ENCODE assay signal across 27 mouse cellular contexts in genomic region chr3:138358856-138359255, GRCm38 (mm10). TPM values are rescaled to one million over a fixed set of nuclear protein-coding genes. Genes with fewer than 3 reads are reported as not detected.
DNase-seq lines count a peak whose midpoint lies in the region; ATAC-seq and TF ChIP-seq lines count a peak whose summit lies in the region.
"Had no signal": no experiment of that assay in that cellular context is flagged by ENCODE, and none has a peak within 500 bp of the region (broad histone marks: within the 10 kb centered on the region; RNA-seq: fewer than 3 reads in every experiment).

No protein-coding gene starts in this region.

- no peaks in the 10 kb centered on the region for H3K9me3 ChIP-seq in liver, embryonic 11.5 days (ENCODE audit: control insufficient read depth, low read length)
- H3K9me3 ChIP-seq in liver, postnatal 0 days (ENCODE audit: low read length) = no peaks in the 10 kb centered on the region
- H3K9me3 ChIP-seq in lung, postnatal 0 days (ENCODE audit: low read length) = no peaks in the 10 kb centered on the region
- H3K9me3 ChIP-seq: G1E had no signal

- TF ChIP-seq POLR2A in liver, adult 2 months (IDR thresholded peaks at IDR 0.05; ENCODE audit: extremely low read depth, insufficient read depth, low read length) = no peak

- no peaks in the 10 kb centered on the region for H3K79me2 ChIP-seq in liver, adult 2 months (ENCODE audit: control insufficient read depth, insufficient read depth, low read length)

- H3K27me3 ChIP-seq in liver, adult 2 months (ENCODE audit: control insufficient read depth, insufficient read depth, low read length) = no peaks in the 10 kb centered on the region
- no peaks in the 10 kb centered on the region for H3K27me3 ChIP-seq in liver, embryonic 11.5 days (replicated peaks; ENCODE audit: control insufficient read depth, insufficient read depth, low read length)
- no peaks in the 10 kb centered on the region for H3K27me3 ChIP-seq in liver, postnatal 0 days (ENCODE audit: insufficient read depth, low read length)
- H3K27me3 ChIP-seq in lung, postnatal 0 days (replicated peaks; ENCODE audit: insufficient read depth, low read length) = no peaks in the 10 kb centered on the region
- H3K27me3 ChIP-seq: CH12.LX, Patski had no signal

- 46% methylated on average over 7 of the region's 7 CpGs for WGBS in liver, adult 2 months
- WGBS in liver, embryonic 11.5 days = 79% methylated on average over 7 of the region's 7 CpGs
- 63% methylated on average over 7 of the region's 7 CpGs for WGBS in liver, postnatal 0 days (ENCODE audit: insufficient replicate concordance)
- 71% methylated on average over 7 of the region's 7 CpGs for WGBS in lung, postnatal 0 days

- H3K9ac ChIP-seq in liver, adult 2 months (ENCODE audit: low read depth, low read length) = no peak overlapping the region
- H3K9ac ChIP-seq in liver, embryonic 11.5 days (ENCODE audit: low read depth, low read length) = no peak overlapping the region
- H3K9ac ChIP-seq in liver, postnatal 0 days (replicated peaks) = no peak overlapping the region
- H3K9ac ChIP-seq in lung, postnatal 0 days (replicated peaks; ENCODE audit: low read depth) = no peak overlapping the region

- no peak overlapping the region for H3K4me3 ChIP-seq in liver, adult 2 months (ENCODE audit: insufficient read depth, low read depth, low read length)
- no peak overlapping the region for H3K4me3 ChIP-seq in liver, embryonic 11.5 days (ENCODE audit: low read depth, low read length)
- H3K4me3 ChIP-seq in liver, postnatal 0 days (ENCODE audit: low read depth, low read length) = no peak overlapping the region
- H3K4me3 ChIP-seq in lung, postnatal 0 days (ENCODE audit: low read depth, low read length) = no peak overlapping the region

- peak; percentile 89 for DNase-seq in liver, adult 2 months (ENCODE audit: extremely low read depth, low read depth, low spot score)
- DNase-seq in liver, embryonic 11.5 days (ENCODE audit: low spot score) = no peak
- DNase-seq in liver, postnatal 0 days = no peak
- no peak for DNase-seq in liver
- DNase-seq in lung, postnatal 0 days (ENCODE audit: low spot score) = peak; percentile 13
- DNase-seq in lung, postnatal 4 days = no peak
- DNase-seq: adrenal gland, adult 2 months; adrenal gland, adult 8-10 months; adrenal gland, postnatal 10 days; adrenal gland, postnatal 14 days; adrenal gland, postnatal 25 days; adrenal gland, postnatal 36 days; B cell, adult 2 months; cerebellum, adult 11 months; cerebellum, adult 11-12 months; cerebellum, adult 18-20 months had no signal

- TF ChIP-seq EP300 in liver, postnatal 0 days (IDR thresholded peaks at IDR 0.05; ENCODE audit: low read depth) = no peak
- TF ChIP-seq EP300 in lung, postnatal 0 days (IDR thresholded peaks at IDR 0.05) = no peak

- peaks cover 17% of the 10 kb centered on the region for H3K4me1 ChIP-seq in liver, adult 2 months (ENCODE audit: control insufficient read depth, insufficient read depth, low read length)
- H3K4me1 ChIP-seq in liver, embryonic 11.5 days (replicated peaks; ENCODE audit: control insufficient read depth, insufficient read depth, low read length) = no peaks in the 10 kb centered on the region
- peaks cover 3% of the 10 kb centered on the region; the same call in 1 of the 2 replicates for H3K4me1 ChIP-seq in liver, postnatal 0 days (ENCODE audit: insufficient read depth)
- no peaks in the 10 kb centered on the region for H3K4me1 ChIP-seq in lung, postnatal 0 days (ENCODE audit: insufficient read depth, low read depth, low read length)

- no peak for ATAC-seq in liver, embryonic 11.5 days (replicated peaks; ENCODE audit: low FRiP score)
- peak; percentile 73 for ATAC-seq in liver, postnatal 0 days
- ATAC-seq in lung, postnatal 0 days = no peak
- ATAC-seq: activated CD4-positive, CD25-positive, alpha-beta regulatory T cell, adult 4 months; CD4-positive, CD25-positive, alpha-beta regulatory T cell, adult 4 months; Patski had no signal

- TF ChIP-seq CTCF in liver, adult 2 months (IDR thresholded peaks at IDR 0.05; ENCODE audit: low read depth, low read length) = no peak
- TF ChIP-seq CTCF in liver, postnatal 0 days (IDR thresholded peaks at IDR 0.05; ENCODE audit: low read depth) = no peak
- TF ChIP-seq CTCF in lung, postnatal 0 days (IDR thresholded peaks at IDR 0.05) = no peak

- peak overlapping the region; percentile 69 for H3K27ac ChIP-seq in liver, adult 2 months (replicated peaks; ENCODE audit: insufficient read depth, low read depth, low read length)
- no peak overlapping the region for H3K27ac ChIP-seq in liver, embryonic 11.5 days (ENCODE audit: low read depth, low read length)
- H3K27ac ChIP-seq in liver, postnatal 0 days (ENCODE audit: low read depth) = 0 out of 2 replicates have a peak overlapping the region, but pooled peaks have one; percentile 34
- H3K27ac ChIP-seq in lung, postnatal 0 days (ENCODE audit: low read length) = no peak overlapping the region

- no peaks in the 10 kb centered on the region for H3K36me3 ChIP-seq in liver, adult 2 months (ENCODE audit: control insufficient read depth, insufficient read depth, low read length)
- no peaks in the 10 kb centered on the region for H3K36me3 ChIP-seq in liver, embryonic 11.5 days (ENCODE audit: control insufficient read depth, insufficient read depth, low read length)
- no peaks in the 10 kb centered on the region for H3K36me3 ChIP-seq in liver, postnatal 0 days (replicated peaks; ENCODE audit: insufficient read depth, low read length)
- H3K36me3 ChIP-seq in lung, postnatal 0 days (ENCODE audit: insufficient read depth, low read length) = no peaks in the 10 kb centered on the region
- H3K36me3 ChIP-seq: G1E had no signal

- H3K4me2 ChIP-seq in liver, embryonic 11.5 days = no peak overlapping the region
- no peak overlapping the region for H3K4me2 ChIP-seq in liver, postnatal 0 days (ENCODE audit: low read depth, low read length)
- no peak overlapping the region for H3K4me2 ChIP-seq in lung, postnatal 0 days (replicated peaks; ENCODE audit: low read depth, low read length)

RNA-seq across cellular contexts. Expression of gene Adh6b, which starts 17.3 kb away (rescaled TPM):
- total RNA-seq in liver, adult 2 months (2014; rRNA removed) = 0.07 TPM in 1 of 2 replicates, not detected in the other
- 0.06 TPM in 2 replicates for polyA plus RNA-seq in liver, adult 2 months (2012; rRNA removed)
- polyA plus RNA-seq in liver, embryonic 11.5 days (2014; fragmentation: Nextera tagmentation; extraction: Ambion mirVana) = 0.89 and 0.90 TPM in 2 replicates
- 0.18 and 0.20 TPM in 2 replicates for polyA plus RNA-seq in liver, postnatal 0 days (2015; fragmentation: Nextera tagmentation; extraction: Ambion mirVana)
- polyA plus RNA-seq in lung, postnatal 0 days (2015; fragmentation: Nextera tagmentation; extraction: Ambion mirVana) = 0.07 TPM in 1 of 2 replicates, not detected in the other
- total RNA-seq: adrenal gland, postnatal 25 days; CH12.LX; ES-E14; MEL had no signal
- polyA plus RNA-seq: activated CD4-positive, CD25-positive, alpha-beta regulatory T cell, adult 4 months; adrenal gland, adult 2 months; C2C12; CD4-positive, CD25-positive, alpha-beta regulatory T cell, adult 4 months; G1E had no signal

RNA-seq across cellular contexts. Expression of gene Adh6a, which starts 45.8 kb away (rescaled TPM):
- total RNA-seq in liver, adult 2 months (2014; rRNA removed) = not detected in 2 replicates
- not detected in 2 replicates for polyA plus RNA-seq in liver, adult 2 months (2012; rRNA removed)
- polyA plus RNA-seq in liver, embryonic 11.5 days (2014; fragmentation: Nextera tagmentation; extraction: Ambion mirVana) = not detected in 2 replicates
- not detected in 2 replicates for polyA plus RNA-seq in liver, postnatal 0 days (2015; fragmentation: Nextera tagmentation; extraction: Ambion mirVana)
- polyA plus RNA-seq in lung, postnatal 0 days (2015; fragmentation: Nextera tagmentation; extraction: Ambion mirVana) = 0.20 TPM in 1 of 2 replicates, not detected in the other
- total RNA-seq: adrenal gland, adult 18-20 months; adrenal gland, adult 2 months; adrenal gland, adult 8-10 months; adrenal gland, postnatal 14 days; adrenal gland, postnatal 25 days; adrenal gland, postnatal 36 days; adrenal gland, postnatal 4 days; CH12.LX; ES-E14; MEL had no signal
- polyA plus RNA-seq: activated CD4-positive, CD25-positive, alpha-beta regulatory T cell, adult 4 months; adrenal gland, adult 2 months; brain, embryonic 14.5 days; C2C12; CD4-positive, CD25-positive, alpha-beta regulatory T cell, adult 4 months; G1E had no signal

RNA-seq across cellular contexts. Expression of gene Adh4, which starts 56.4 kb away (rescaled TPM):
- 198 and 305 TPM in 2 replicates for total RNA-seq in liver, adult 2 months (2014; rRNA removed)
- 74.6 and 79.5 TPM in 2 replicates for polyA plus RNA-seq in liver, adult 2 months (2012; rRNA removed)
- not detected in 2 replicates for polyA plus RNA-seq in liver, embryonic 11.5 days (2014; fragmentation: Nextera tagmentation; extraction: Ambion mirVana)
- 0.82 and 1.6 TPM in 2 replicates for polyA plus RNA-seq in liver, postnatal 0 days (2015; fragmentation: Nextera tagmentation; extraction: Ambion mirVana)
- not detected in 2 replicates for polyA plus RNA-seq in lung, postnatal 0 days (2015; fragmentation: Nextera tagmentation; extraction: Ambion mirVana)
- total RNA-seq: G1E, MEL had no signal
- polyA plus RNA-seq: brain, embryonic 14.5 days; C2C12; CD4-positive, CD25-positive, alpha-beta regulatory T cell, adult 4 months; G1E; Patski had no signal

Comparison
In these comparisons a context has a peak if more than half of its experiments do, and no peak if none do; other contexts are left out.
1. DNase-seq: peak in liver, adult 2 months (single experiment) and lung, postnatal 0 days (single experiment); none in liver, embryonic 11.5 days (single experiment), liver, postnatal 0 days (single experiment), liver (single experiment) and lung, postnatal 4 days (0 of 2).
2. H3K27ac ChIP-seq: peak in liver, adult 2 months (single experiment) and liver, postnatal 0 days (single experiment); none in liver, embryonic 11.5 days (single experiment) and lung, postnatal 0 days (single experiment).
3. RNA of gene Adh4, which starts 56.4 kb away (polyA plus RNA-seq): 74.6 to 79.5 TPM in liver, adult 2 months; 0.82 to 1.6 TPM in liver, postnatal 0 days, not detected in lung, postnatal 0 days and not detected in liver, embryonic 11.5 days; every median in the first group is over 10 times any median in the second.